Mouse (Mus musculus) kidney, adult 2 months (tissue): ENCODE measurements at regions not wholly inside any gene's neighbourhood (a gene's known extent, or its start where the extent isn't known, plus 50 kb on each side); places are given as distances from the start of the nearest gene placed in this dataset.

Source experiments
- CTCF ChIP-seq: fragments of 200-500 bp; conservative IDR thresholded peaks from 2 replicates; pipeline ENCODE4 v1.5.1; 2011; ENCODE audit warnings: low read depth, mild to moderate bottlenecking, control low read depth, low read length, moderate library complexity, mixed read lengths; ENCODE audit not compliant: insufficient read depth, insufficient read length
- POLR2A ChIP-seq: fragments of 200-500 bp; IDR thresholded peaks from one replicate; pipeline ENCODE4 v1.6.1; 2011; ENCODE audit warnings: low read depth, low read length, control low read depth

DNA sequence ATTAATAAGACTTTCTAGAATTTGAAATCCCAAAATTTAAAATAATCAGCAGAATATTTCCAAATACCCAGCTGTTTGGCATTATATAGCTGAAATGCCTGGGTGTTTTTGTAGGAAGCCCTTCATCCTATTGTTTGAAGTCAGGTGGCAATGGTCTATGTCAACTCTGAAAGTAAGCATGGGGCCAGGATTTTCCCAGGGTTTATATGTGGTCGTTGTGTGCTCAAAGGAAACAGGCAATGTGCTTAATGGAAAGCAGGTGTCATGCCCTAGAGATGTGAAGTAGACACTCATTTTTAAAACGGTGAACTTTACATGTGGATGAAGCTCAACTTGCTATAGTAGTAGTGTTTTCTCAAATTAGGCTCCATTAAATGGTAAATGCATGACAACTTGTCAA is 105.4 kb upstream of the Mocs2 start:
- no peak for TF ChIP-seq CTCF
- no peak for TF ChIP-seq POLR2A
